Mouse (Mus musculus): ENCODE measurements around the gene Rilp.

Gene Rilp

GRCm38 (mm10) chr11:75559870-75560504 is 50.1 kb downstream of the Rilp start:
- DNase-seq, result no peak

GRCm38 (mm10) chr11:75560530-75561409 is 50.9 kb downstream of the Rilp start:
- DNase-seq, result no peak

GRCm38 (mm10) chr11:75561410-75561791 is 51.5 kb downstream of the Rilp start:
- no peak for DNase-seq
